Mouse (Mus musculus) stomach, postnatal 0 days (tissue): ENCODE results near the gene Cdc42ep4.
A peak's percentile ranks its signal among the peaks of the same experiment; 100 is the strongest.

Experiments used
- CTCF ChIP-seq: IDR thresholded peaks from 2 replicates; pipeline ENCODE4 v1.5.1; 2016; ENCODE audit warnings: antibody characterized with exemption, low read depth, mild to moderate bottlenecking, moderate library complexity
- EP300 ChIP-seq: optimal IDR thresholded peaks from 2 replicates; pipeline ENCODE3; 2016; ENCODE audit warnings: antibody characterized with exemption

DNA sequence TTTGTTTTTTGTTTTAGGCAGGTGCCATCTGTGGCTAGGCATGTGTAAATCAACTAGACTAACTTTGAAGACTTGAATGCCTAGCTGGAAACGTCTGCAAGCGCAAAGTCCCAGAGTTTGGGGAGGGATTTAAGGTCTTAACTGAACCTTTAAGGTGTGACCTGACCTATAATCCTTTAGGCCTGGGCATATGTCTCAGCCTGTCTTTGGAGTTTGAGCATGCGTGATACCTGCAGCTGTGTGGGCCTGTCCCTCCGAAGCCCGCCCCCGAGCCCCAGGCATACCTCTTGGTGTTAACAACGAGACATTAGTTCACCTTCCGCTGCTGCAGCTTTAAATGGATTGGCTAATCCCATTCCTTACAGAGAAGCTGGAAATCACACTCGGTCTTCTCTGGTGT lies 3.2 kb upstream of the Cdc42ep4 start:
- TF ChIP-seq CTCF (no peak), EP300 (peak; percentile 61)
